In genomic region chr10:12045937-12046336, GRCm38 (mm10) we compare ENCODE assay signal across 20 mouse cellular contexts.
DNase-seq lines count a peak whose midpoint lies in the region; ATAC-seq lines count a peak whose summit lies in the region.
"Had no signal": no experiment of that assay in that cellular context is flagged by ENCODE, and none has a peak within 500 bp of the region (broad histone marks: within the 10 kb centered on the region; RNA-seq: fewer than 3 reads in every experiment).

No protein-coding gene starts in this region.

- no peaks in the 10 kb centered on the region for H3K4me1 ChIP-seq in embryonic facial prominence, embryonic 14.5 days (ENCODE audit: control insufficient read depth, insufficient read depth, low read length)
- H3K4me1 ChIP-seq in embryonic facial prominence, embryonic 10.5 days, result no peaks in the 10 kb centered on the region
- H3K4me1 ChIP-seq in limb, embryonic 13.5 days, result no peaks in the 10 kb centered on the region
- H3K4me1 ChIP-seq in limb, embryonic 10.5 days, result no peaks in the 10 kb centered on the region
- H3K4me1 ChIP-seq in limb, embryonic 15.5 days, result no peaks in the 10 kb centered on the region
- no peaks in the 10 kb centered on the region for H3K4me1 ChIP-seq in heart, embryonic 10.5 days
- H3K4me1 ChIP-seq: embryonic facial prominence, embryonic 13.5 days; forebrain, embryonic 13.5 days; forebrain, embryonic 15.5 days had no signal

- no peak overlapping the region for H3K9ac ChIP-seq in embryonic facial prominence, embryonic 14.5 days (ENCODE audit: low read depth, low read length)
- no peak overlapping the region for H3K9ac ChIP-seq in limb, embryonic 13.5 days
- H3K9ac ChIP-seq in limb, embryonic 15.5 days, result no peak overlapping the region
- H3K9ac ChIP-seq: embryonic facial prominence, embryonic 13.5 days; forebrain, embryonic 13.5 days; forebrain, embryonic 15.5 days; forebrain, postnatal 0 days had no signal

- no peaks in the 10 kb centered on the region for H3K9me3 ChIP-seq in embryonic facial prominence, embryonic 14.5 days (ENCODE audit: control insufficient read depth, low read length)
- H3K9me3 ChIP-seq in embryonic facial prominence, embryonic 10.5 days, result no peaks in the 10 kb centered on the region
- no peaks in the 10 kb centered on the region for H3K9me3 ChIP-seq in limb, embryonic 13.5 days
- H3K9me3 ChIP-seq in limb, embryonic 10.5 days (replicated peaks), result no peaks in the 10 kb centered on the region
- no peaks in the 10 kb centered on the region for H3K9me3 ChIP-seq in limb, embryonic 15.5 days
- no peaks in the 10 kb centered on the region for H3K9me3 ChIP-seq in heart, embryonic 10.5 days
- H3K9me3 ChIP-seq: embryonic facial prominence, embryonic 13.5 days; forebrain, embryonic 13.5 days; forebrain, embryonic 15.5 days had no signal

- 33% methylated on average over 2 of the region's 2 CpGs for WGBS in embryonic facial prominence, embryonic 14.5 days
- 67% methylated on average over 2 of the region's 2 CpGs for WGBS in embryonic facial prominence, embryonic 10.5 days
- 43% methylated on average over 2 of the region's 2 CpGs for WGBS in limb, embryonic 13.5 days
- WGBS in limb, embryonic 10.5 days, result 71% methylated on average over 2 of the region's 2 CpGs
- WGBS in limb, embryonic 15.5 days, result 33% methylated on average over 2 of the region's 2 CpGs
- 55% methylated on average over 2 of the region's 2 CpGs for WGBS in heart, embryonic 10.5 days

- H3K27me3 ChIP-seq in embryonic facial prominence, embryonic 14.5 days (replicated peaks; ENCODE audit: control insufficient read depth, insufficient read depth, low read length), result no peaks in the 10 kb centered on the region
- H3K27me3 ChIP-seq in embryonic facial prominence, embryonic 10.5 days (replicated peaks; ENCODE audit: low read depth, poor library complexity, severe bottlenecking), result no peaks in the 10 kb centered on the region
- H3K27me3 ChIP-seq in limb, embryonic 13.5 days, result no peaks in the 10 kb centered on the region
- H3K27me3 ChIP-seq in limb, embryonic 10.5 days (ENCODE audit: low read depth, poor library complexity, severe bottlenecking), result no peaks in the 10 kb centered on the region
- H3K27me3 ChIP-seq in limb, embryonic 15.5 days, result no peaks in the 10 kb centered on the region
- no peaks in the 10 kb centered on the region for H3K27me3 ChIP-seq in heart, embryonic 10.5 days (ENCODE audit: insufficient read depth, poor library complexity, severe bottlenecking)
- H3K27me3 ChIP-seq: embryonic facial prominence, embryonic 13.5 days; forebrain, embryonic 13.5 days; forebrain, embryonic 15.5 days had no signal

- peak; percentile 45 for DNase-seq in embryonic facial prominence, embryonic 14.5 days (ENCODE audit: low spot score)
- DNase-seq in embryonic facial prominence, embryonic 10.5 days (ENCODE audit: low spot score), result no peak
- DNase-seq in limb, embryonic 10.5 days (ENCODE audit: low spot score), result no peak
- peak; percentile 50 for DNase-seq in NIH3T3 (ENCODE audit: low read depth)
- DNase-seq in adrenal gland, postnatal 4 days (ENCODE audit: low spot score in 2 of 2), result no peak
- no peak for DNase-seq in heart, embryonic 10.5 days (ENCODE audit: low spot score)
- DNase-seq: adrenal gland, adult 2 months; adrenal gland, postnatal 10 days; adrenal gland, postnatal 25 days; cerebellum, adult 11-12 months; cerebellum, adult 2 months; cerebellum, adult 9-10 months; cerebellum, postnatal 10 days; cerebellum, postnatal 25 days; forebrain, postnatal 0 days had no signal

- no peaks in the 10 kb centered on the region for H3K36me3 ChIP-seq in embryonic facial prominence, embryonic 14.5 days (ENCODE audit: control insufficient read depth, insufficient read depth, low read length)
- H3K36me3 ChIP-seq in embryonic facial prominence, embryonic 10.5 days (replicated peaks), result no peaks in the 10 kb centered on the region
- no peaks in the 10 kb centered on the region for H3K36me3 ChIP-seq in limb, embryonic 13.5 days
- H3K36me3 ChIP-seq in limb, embryonic 10.5 days, result no peaks in the 10 kb centered on the region
- no peaks in the 10 kb centered on the region for H3K36me3 ChIP-seq in limb, embryonic 15.5 days
- no peaks in the 10 kb centered on the region for H3K36me3 ChIP-seq in heart, embryonic 10.5 days
- H3K36me3 ChIP-seq: embryonic facial prominence, embryonic 13.5 days; forebrain, embryonic 15.5 days had no signal

- no peak overlapping the region for H3K27ac ChIP-seq in embryonic facial prominence, embryonic 14.5 days (replicated peaks; ENCODE audit: low read depth, low read length)
- H3K27ac ChIP-seq in embryonic facial prominence, embryonic 10.5 days (replicated peaks), result no peak overlapping the region
- H3K27ac ChIP-seq in limb, embryonic 13.5 days, result no peak overlapping the region
- no peak overlapping the region for H3K27ac ChIP-seq in limb, embryonic 10.5 days
- H3K27ac ChIP-seq in limb, embryonic 15.5 days, result no peak overlapping the region
- no peak overlapping the region for H3K27ac ChIP-seq in heart, embryonic 10.5 days
- H3K27ac ChIP-seq: embryonic facial prominence, embryonic 13.5 days; forebrain, embryonic 13.5 days; forebrain, embryonic 15.5 days had no signal

- no peak overlapping the region for H3K4me3 ChIP-seq in embryonic facial prominence, embryonic 14.5 days (ENCODE audit: low read depth, low read length)
- no peak overlapping the region for H3K4me3 ChIP-seq in embryonic facial prominence, embryonic 10.5 days
- no peak overlapping the region for H3K4me3 ChIP-seq in limb, embryonic 13.5 days
- H3K4me3 ChIP-seq in limb, embryonic 10.5 days, result no peak overlapping the region
- no peak overlapping the region for H3K4me3 ChIP-seq in limb, embryonic 15.5 days
- H3K4me3 ChIP-seq in heart, embryonic 10.5 days, result no peak overlapping the region
- H3K4me3 ChIP-seq: embryonic facial prominence, embryonic 13.5 days; forebrain, embryonic 13.5 days; forebrain, embryonic 15.5 days had no signal

- ATAC-seq in embryonic facial prominence, embryonic 14.5 days (ENCODE audit: low read depth), result peak; percentile 76
- ATAC-seq in limb, embryonic 13.5 days (ENCODE audit: low FRiP score, low read depth), result peak; percentile 73
- ATAC-seq in limb, embryonic 15.5 days (ENCODE audit: insufficient number of reproducible peaks, low FRiP score, low TSS enrichment, low read depth), result 0 out of 2 replicates have a peak, but pooled peaks have one; percentile 48
- ATAC-seq: forebrain, embryonic 13.5 days; forebrain, embryonic 15.5 days; forebrain, postnatal 0 days had no signal

- no peak overlapping the region for H3K4me2 ChIP-seq in embryonic facial prominence, embryonic 14.5 days (ENCODE audit: low read depth, low read length)
- no peak overlapping the region for H3K4me2 ChIP-seq in limb, embryonic 13.5 days (replicated peaks)
- no peak overlapping the region for H3K4me2 ChIP-seq in limb, embryonic 15.5 days
- H3K4me2 ChIP-seq: embryonic facial prominence, embryonic 13.5 days; forebrain, embryonic 13.5 days; forebrain, embryonic 15.5 days had no signal

Comparison
In these comparisons a context has a peak if more than half of its experiments do, and no peak if none do; other contexts are left out.
1. DNase-seq: peak in embryonic facial prominence, embryonic 14.5 days (single experiment) and NIH3T3 (single experiment); none in embryonic facial prominence, embryonic 10.5 days (single experiment), limb, embryonic 10.5 days (single experiment), adrenal gland, postnatal 4 days (0 of 2) and heart, embryonic 10.5 days (single experiment).
2. Peak in every context shown above with its lines, with median percentiles within 50 percentile points of each other: ATAC-seq.